Mouse (Mus musculus) adrenal gland, postnatal 4 days (tissue): ENCODE results near the gene Crhr2. TPM values are rescaled to one million over a fixed set of nuclear protein-coding genes. Genes with fewer than 3 reads are reported as not detected.

Experiments
- DNase-seq, 2 experiments: peaks; one replicate each; pipeline ENCODE4 v3.0.0; 2021 to 2022; ENCODE audit warnings: low spot score in 2 of 2, mixed read lengths in 2 of 2
- long read RNA-seq, 2 experiments: library from polyadenylated mRNA; stranded (forward); transcript quantifications; one replicate each; pipeline ENCODE4 v2.0.0; 2021
- total RNA-seq, 2 experiments: library from RNA; stranded (reverse); gene quantifications; 2 replicates each; pipeline ENCODE4 v1.2.3; 2021

Gene Crhr2
- under 1 TPM in 1 of 2 experiments, not detected in 1; 0.25 TPM for total RNA-seq
- long read RNA-seq, experiment 1, result 0 reads
- long read RNA-seq, experiment 2, result 0 reads

- DNase-seq, result no peak
Measured at GRCm38 (mm10) chr6:55132794-55133193, at the start of gene Crhr2. Gene Crhr2, minus strand, starts transcription at chr6:55133016.

GRCm38 (mm10) chr6:55179560-55179959 is 46.7 kb upstream of the Crhr2 start:
- no peak for DNase-seq

- no peak for DNase-seq
Measured at GRCm38 (mm10) chr6:55177060-55177732, 44.4 kb upstream of the Crhr2 start.

- no peak for DNase-seq
Measured at GRCm38 (mm10) chr6:55175892-55176291, 43.1 kb upstream of the Crhr2 start.

GRCm38 (mm10) chr6:55175456-55175855 is 42.6 kb upstream of the Crhr2 start:
- no peak for DNase-seq

- no peak for DNase-seq
Measured at GRCm38 (mm10) chr6:55174741-55175181, 41.9 kb upstream of the Crhr2 start, which contains the start of gene Inmt. Gene Inmt, minus strand, starts transcription at chr6:55175043.

- no peak for DNase-seq
Measured at GRCm38 (mm10) chr6:55173941-55174349, 41.1 kb upstream of the Crhr2 start.

- no peak for DNase-seq
Measured at GRCm38 (mm10) chr6:55173171-55173570, 40.4 kb upstream of the Crhr2 start.

GRCm38 (mm10) chr6:55171638-55172037 is 38.8 kb upstream of the Crhr2 start:
- no peak for DNase-seq

- no peak for DNase-seq
Measured at GRCm38 (mm10) chr6:55169818-55170217, 37.0 kb upstream of the Crhr2 start.

- peak in 1 of 2 experiments; percentile 43 for DNase-seq
Measured at GRCm38 (mm10) chr6:55166777-55167463, 34.1 kb upstream of the Crhr2 start.

- no peak for DNase-seq
Measured at GRCm38 (mm10) chr6:55163046-55163584, 30.3 kb upstream of the Crhr2 start.

GRCm38 (mm10) chr6:55161311-55161761 is 28.5 kb upstream of the Crhr2 start:
- no peak for DNase-seq

GRCm38 (mm10) chr6:55159256-55159655 is 26.4 kb upstream of the Crhr2 start:
- no peak for DNase-seq

- DNase-seq, result no peak
Measured at GRCm38 (mm10) chr6:55152226-55152625, 19.4 kb upstream of the Crhr2 start.

GRCm38 (mm10) chr6:55146138-55146537 is 13.3 kb upstream of the Crhr2 start:
- no peak for DNase-seq

GRCm38 (mm10) chr6:55145285-55145684 is 12.5 kb upstream of the Crhr2 start:
- DNase-seq, result no peak

GRCm38 (mm10) chr6:55138343-55138742 is 5.5 kb upstream of the Crhr2 start:
- DNase-seq, result no peak

- no peak for DNase-seq
Measured at GRCm38 (mm10) chr6:55133425-55133824, 609 bp upstream of the Crhr2 start.

GRCm38 (mm10) chr6:55131301-55131700 is 1.5 kb downstream of the Crhr2 start:
- DNase-seq, result no peak

- DNase-seq, result no peak
Measured at GRCm38 (mm10) chr6:55130631-55131030, 2.2 kb downstream of the Crhr2 start.

GRCm38 (mm10) chr6:55128391-55128790 is 4.4 kb downstream of the Crhr2 start:
- no peak for DNase-seq
